Mouse (Mus musculus) lung, postnatal 25 days (tissue): ENCODE measurements around the gene Adcy1.

Experiments
- DNase-seq: peaks from one replicate; pipeline ENCODE4 v3.0.0; 2022; ENCODE audit warnings: low spot score

Gene Adcy1

DNA sequence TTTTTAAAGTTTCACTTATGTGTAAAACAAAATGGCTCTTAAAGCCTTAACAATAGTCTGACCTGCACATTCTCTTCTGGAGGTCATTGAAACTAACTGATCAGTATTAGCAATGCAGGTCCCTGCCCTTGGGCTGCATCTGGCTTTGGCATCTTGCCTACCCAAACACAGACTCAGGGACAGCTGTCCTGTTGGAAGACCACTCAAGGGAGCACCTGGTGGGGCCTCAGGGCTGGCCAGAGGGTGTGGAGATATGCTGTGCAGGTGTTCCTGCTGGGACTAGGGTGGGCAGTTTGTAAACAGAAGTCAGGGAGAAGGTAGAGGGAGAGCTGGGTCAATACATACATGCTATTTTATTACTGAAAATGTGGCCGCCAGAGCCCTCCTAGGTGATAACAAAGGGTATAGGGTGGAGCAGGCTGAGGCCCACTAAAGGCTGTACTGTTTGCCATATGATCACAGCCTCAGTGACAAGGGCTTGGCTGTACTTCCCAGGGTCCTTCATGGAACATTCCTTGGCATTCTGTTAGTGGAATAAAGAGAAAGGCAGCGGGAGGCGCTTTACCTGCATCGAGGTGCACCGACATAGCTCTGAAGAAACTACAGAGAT lies 73.1 kb downstream of the Adcy1 start:
- no peak for DNase-seq

DNA sequence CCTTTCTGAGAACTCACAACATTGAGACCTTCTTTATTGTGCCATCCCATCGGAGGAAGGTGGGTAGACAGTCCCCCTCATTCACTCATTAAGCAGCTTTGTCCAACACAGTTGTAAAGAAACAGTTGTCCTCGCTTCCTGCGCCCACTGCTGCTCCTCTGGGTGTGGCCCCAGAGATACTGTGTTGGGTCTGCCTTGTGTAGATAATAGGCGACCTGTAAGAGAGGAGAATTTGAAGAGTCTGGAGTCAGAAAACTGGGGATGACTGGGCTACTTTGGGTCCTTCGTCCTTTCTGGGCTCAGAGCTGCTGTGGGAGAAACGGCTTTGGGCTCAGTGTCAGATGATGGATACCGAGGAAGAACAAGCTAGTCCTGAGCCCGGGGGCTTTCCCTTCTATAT lies 75.1 kb downstream of the Adcy1 start:
- no peak for DNase-seq

DNA sequence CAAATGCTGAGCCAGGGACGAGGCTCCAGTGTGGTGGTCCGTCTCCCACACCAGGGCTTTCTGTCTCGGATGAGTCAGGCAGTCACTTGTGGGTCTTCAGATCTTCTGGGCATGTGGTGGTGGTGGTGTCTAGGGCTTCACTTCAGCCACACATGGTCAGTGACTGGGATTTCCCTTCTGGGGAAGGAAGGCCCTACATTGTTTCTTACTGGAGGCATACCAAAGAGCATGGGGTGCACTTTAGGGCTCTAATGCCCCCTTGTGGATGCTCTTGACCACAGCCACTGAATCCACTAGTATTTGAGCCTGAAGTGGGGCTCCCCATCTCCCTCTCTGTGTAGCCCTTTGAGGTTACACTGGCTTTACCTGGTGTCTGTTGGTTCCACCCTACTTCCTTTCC lies 77.2 kb downstream of the Adcy1 start:
- DNase-seq: no peak

DNA sequence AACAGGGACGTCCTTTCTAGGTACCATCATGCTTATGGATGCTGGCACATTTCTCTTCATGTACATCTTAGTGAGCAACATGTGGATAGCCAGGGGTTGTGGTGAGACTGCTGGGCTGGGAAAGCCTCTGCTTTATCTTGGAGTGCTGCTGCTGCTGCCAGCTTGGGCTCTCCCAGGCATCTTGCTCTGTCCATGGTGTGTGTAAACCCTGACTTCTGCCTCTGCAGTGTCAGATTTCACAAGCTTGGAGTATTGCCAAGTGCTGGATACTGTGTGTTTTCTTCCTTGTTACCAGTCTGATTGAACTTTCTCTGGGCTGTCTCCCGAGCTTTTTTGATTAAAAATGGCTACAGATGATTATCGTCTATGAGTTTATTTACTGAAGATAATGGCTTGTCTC lies 79.4 kb downstream of the Adcy1 start:
- DNase-seq: peak; percentile 43

DNA sequence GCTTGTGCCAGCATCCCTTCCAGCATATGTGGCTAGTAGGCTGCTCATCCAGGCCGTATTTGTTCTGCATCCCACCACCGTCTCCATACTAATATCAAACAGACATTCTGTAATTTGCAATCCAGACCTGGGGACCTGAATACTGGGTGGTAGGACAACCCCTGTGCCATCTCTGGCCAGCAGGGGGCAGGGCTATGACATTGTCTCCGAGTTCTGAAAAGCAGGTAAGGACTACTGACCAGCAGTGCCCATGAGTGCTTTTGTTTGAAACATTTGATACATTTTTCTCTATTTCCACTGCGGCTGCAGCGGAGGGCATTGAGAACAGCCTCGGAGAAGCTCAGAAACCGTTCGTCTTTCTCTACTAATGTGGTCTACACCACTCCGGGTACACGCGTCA lies 81.1 kb downstream of the Adcy1 start:
- DNase-seq: peak; percentile 22

DNA sequence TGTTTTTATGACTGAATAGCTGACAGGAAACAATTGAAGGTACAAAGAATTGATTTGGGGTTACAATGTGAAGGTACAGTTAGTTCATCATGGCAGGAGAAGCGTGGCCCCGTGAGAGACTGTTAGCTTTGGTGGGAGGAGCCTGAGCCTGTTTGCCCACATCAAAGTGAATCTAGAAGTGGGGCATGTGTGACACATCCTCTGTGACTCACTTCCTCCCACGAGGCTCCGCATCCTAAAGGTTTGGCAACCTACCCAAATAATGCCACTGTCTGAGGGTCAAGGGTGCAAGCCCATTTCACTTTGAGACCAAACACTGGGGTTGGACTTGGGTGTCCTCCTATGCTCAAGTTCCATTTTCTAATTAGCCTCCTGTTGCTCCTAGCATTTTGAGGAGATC lies 81.9 kb downstream of the Adcy1 start:
- peak; percentile 20 for DNase-seq

DNA sequence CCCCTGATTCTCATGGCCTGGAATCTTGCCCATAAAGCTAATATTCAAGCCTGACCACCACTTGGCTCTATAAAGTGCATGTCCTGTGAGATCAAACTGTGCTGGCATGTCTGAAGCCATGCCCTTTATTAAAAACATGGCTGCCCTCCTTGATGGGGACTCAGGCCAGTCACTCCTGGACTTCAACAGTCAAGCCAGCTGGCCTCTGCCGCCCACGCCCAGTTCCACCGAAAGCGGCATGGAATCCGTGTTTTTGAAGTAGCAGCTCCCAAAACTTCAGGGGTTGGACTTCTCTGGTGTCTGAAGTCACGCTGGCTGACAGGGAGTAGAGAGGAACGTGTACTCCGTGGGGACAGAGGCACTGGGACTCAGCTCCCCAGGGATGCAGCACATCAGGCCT lies 84.2 kb downstream of the Adcy1 start:
- no peak for DNase-seq

DNA sequence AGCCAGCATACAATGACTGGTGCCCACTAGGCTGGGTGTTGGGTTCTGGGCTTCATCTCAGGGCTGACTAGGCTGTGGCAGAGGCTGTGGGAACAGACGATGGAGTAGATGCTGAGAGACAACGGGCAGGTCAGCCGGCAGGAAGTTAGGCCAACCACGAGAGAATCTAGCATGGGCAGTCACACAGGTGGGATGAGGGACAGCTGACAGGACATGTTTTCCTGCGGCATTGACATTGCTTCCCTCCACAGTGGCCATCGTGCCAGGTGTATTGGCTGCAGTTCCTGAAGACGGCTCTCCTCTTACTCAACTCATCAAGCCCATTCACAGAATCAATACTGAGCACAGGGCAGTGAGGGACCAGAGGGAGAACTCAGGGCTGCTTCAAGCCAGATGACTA lies 84.7 kb downstream of the Adcy1 start:
- DNase-seq: no peak

DNA sequence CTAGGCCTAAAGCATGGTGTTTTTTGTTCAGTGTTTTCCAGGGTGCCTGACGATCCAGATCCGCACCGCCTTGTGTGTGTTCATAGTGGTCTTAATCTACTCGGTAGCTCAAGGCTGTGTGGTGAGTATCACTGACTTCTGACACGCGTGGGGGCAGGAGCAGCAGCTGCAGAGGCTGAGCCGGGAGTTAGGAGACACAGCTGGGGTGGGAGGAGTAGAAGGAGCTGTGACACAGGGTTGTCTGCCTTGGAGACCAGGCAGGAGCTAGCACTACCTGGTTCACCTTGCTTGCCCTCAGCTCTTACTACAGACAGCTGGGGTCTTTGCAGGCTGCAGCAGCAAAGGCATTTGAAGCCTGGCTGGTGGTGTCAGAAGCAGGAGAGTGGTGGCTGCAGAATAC lies 86.2 kb downstream of the Adcy1 start:
- DNase-seq: no peak

DNA sequence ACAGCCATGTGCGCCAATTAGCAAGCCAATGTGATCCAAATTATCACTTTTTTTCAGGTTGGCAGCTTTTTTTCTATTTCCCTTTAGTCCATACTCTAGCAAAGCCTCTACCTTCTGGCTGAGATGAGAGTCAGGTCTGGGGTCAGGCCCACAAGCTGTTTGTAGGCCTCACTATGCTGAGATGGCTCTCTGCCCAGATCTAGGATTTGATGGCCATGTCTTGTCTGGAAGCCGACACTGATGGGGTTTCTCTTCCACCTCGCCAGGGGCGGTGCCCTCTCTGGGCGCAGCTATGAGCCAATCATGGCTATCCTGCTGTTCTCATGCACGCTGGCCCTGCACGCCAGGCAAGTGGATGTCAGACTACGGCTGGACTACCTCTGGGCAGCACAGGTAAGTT lies 87.2 kb downstream of the Adcy1 start:
- no peak for DNase-seq

DNA sequence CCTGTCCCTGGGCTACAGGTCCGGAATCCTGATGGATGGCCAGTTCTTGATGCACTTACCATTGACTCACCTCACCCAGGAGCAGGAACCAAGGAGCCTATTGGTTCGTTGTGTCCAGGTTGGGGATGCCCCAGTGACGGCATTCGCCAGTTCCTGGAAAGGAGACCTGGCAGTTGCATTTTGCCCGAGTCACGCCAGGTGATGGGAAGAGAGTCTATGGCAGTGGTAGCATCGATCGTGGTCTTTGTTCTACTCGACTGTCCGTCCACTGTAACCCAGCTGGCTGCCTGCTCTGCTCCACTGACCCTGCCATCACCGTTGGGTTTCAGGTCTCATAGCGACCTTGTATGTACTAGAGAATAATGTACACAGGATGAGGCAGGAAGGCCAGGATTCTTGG lies 89.1 kb downstream of the Adcy1 start:
- no peak for DNase-seq

DNA sequence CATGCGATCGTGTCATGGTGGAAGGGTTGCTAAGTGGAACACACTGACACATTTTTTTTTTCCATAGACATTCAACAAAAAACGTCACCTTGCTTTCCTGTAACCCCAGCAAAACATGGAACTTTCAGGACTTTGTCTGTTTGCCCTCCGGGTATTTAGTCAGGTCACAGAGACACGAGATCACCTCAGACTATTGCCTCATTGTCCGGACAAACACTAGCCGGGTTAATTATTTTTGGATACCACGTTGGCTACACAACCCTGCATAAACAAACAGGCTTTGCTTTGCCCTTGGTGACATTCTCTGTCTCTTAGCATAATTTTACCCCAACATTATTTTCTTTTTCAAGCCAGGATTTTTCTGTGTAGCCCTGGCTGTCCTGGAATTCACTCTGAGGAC lies 89.8 kb downstream of the Adcy1 start:
- no peak for DNase-seq

DNA sequence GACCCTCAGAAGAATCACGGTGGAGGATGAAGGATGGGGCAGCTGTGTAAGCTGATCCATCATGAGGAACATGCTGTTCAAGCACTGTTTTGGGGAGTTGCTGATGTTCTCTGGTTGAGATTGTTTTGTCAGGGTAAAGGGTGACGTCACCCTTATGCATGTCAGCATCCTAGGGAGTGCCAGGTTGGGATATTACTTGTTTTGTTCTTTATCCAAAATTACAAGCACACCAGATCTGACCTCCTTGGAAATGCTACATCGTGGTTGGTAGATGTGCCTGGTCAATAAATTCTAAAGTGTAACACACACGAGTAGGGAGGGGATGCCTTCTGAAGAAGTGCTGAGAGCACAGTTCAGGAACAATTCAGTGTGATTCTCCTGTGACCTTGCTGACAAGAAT lies 93.1 kb downstream of the Adcy1 start:
- DNase-seq: no peak

DNA sequence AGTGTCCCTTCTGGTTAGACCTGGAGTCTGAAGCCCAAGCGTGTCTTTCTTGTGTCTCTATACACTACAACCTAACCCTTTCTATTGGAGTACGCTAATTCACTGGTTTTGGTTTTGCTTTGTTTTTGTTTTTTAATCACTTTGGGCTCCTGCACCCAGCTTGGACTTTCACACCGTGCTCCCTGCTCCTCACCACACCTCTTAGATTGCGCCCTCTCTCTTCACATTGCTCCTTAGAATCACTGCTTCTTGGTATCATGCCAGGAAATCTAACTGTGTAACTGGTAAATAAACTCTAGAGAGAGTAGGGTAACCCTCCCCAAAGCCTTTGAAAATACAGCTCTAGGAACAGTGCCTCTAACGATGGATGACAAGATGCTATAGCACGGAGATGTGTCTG lies 94.9 kb downstream of the Adcy1 start:
- DNase-seq: no peak

DNA sequence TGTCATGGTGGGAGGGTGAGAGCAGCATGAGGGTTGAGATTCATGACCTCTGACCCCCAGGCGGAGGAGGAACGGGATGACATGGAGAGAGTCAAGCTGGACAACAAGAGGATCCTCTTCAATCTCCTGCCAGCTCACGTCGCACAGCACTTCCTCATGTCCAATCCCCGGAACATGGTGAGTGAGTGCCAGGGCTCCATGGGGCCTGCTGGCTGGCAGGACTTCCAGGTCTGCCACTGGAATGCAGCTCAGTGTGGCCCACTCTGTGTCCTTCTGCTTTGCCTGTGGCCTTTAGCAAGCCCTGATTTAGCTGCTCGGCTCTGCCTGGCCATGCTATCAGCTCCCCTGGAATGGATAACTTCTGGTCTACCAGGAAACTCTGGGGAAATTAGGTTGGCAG lies 96.9 kb downstream of the Adcy1 start:
- no peak for DNase-seq

DNA sequence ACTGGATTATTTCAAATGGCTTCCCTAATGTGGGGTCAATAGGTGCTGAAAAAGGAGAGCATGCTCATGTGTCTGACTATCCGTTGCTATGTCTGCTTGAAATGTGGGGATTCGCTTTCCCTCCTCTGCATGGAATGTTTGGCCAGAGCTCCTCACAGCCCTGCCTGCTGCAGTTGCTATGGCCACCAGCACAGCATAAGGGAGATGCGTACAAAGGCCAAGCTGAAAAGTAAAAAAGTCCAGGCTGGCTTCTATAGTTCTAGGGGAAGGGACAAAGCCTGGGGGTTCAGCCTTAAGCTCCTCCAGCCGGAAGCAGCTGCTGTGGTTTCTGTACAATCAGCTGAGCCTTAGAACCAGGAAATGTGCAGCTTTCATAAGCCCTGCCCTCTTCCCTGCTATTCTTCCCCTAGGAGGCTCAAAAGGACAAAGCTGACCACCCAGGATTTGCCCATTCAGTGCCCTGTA lies 97.4 kb downstream of the Adcy1 start:
- DNase-seq: no peak

DNA sequence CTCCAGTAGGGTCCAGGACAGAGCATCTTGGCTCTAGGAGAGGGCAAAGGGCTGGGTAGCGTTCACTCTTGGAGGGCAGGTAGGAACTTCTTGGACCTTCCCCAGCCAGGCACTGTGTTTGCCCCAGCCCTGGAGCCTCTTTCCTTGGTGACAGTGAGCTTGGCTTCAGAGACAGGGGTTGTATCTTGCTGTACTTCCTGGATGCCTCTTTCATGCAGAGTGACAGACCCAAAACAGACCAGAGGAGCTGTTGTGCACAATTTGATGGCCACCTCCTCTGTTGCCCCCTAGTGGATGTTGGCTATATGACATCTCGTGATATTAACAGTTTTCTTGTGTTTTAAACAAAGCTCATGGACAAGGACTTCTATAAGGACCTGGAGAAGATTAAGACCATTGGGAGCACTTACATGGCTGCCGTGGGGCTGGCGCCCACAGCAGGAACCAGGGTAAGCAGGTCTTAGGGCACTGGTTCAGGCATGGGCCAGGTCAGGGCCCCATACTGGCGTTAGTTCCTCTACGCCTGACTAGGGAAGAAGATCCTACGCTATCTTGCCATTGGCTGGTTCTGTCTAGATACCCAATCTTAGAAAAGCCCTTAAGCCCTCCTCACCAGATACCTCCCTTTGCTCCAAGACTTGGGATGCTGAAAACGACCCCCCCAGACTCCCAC lies 98.3 kb downstream of the Adcy1 start:
- DNase-seq: no peak

DNA sequence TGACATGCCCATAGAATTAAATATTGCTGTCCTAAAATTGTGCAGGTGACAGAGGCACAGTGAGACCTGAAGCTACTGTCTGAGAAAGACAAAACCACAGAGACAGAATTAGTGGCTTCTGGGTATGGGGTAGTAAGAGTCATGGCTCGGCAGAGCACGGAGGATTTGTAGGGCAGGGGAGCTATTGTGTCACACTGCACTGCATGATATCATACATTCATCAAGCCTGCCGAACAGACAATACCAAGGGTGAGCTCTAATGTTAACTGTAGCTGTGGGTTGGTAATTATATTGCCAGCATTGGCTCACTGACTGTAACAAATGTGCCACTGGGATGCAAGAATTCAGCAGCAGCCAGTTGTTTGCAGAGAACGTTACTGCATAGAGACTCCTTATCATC lies 101.1 kb downstream of the Adcy1 start:
- no peak for DNase-seq

DNA sequence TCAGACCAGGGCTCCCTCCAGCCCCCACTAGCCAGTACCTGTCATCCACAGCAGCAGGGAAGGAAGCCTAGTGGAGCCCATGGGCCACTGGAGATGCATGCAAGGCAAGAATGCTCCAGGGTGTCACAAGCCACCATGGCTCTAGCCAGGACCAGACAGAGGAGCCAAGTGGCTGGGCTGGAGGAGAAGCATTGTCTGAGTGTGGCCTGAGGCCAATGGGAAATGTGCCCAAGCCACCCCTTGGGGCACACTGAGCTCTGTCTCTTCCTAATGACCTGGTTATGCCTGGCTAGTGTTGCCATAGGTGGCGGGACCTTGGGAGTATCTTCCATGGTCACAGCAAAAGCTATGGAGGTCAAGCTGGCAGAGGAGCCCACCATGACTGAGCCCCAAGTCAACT lies 106.4 kb downstream of the Adcy1 start:
- DNase-seq: no peak

DNA sequence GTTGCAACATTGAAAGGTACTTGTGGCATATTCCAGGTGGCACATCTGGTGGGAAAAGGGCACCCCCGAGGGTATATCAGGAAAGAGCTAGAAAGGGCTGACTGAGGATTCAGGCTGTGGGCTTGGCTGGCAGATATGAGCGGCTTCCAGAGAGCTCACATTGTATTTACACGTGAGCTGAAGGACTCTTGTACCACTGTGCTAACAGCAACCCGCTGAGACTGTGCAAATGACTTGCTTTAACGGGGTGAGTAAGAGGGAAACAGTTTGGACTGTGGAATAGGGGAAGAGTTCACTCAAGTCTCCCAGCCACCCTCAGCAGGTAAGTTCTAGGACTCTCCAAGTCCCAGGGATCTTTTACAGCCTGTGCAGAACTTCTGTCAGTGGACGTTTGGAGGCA lies 110.4 kb downstream of the Adcy1 start:
- peak; percentile 75 for DNase-seq

DNA sequence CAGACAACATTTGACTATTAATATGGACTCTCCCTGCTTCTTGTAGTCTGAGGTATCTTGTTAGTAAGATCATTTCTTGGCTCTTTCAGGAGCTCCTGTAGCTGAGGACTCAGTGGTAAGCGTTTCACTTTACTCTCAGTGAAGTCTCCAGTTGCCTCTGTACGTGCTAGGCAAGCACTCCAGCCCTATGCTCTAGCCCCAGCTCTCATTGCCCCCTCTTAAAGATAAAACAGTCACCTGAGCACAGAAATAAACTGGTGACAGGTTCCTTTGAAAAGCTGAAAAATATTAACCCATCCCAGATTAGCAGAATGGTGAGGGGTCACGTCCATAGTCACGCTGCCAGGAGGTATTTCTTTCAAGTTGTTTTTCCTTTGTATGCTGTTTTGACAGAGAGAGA lies 115.4 kb downstream of the Adcy1 start:
- no peak for DNase-seq

DNA sequence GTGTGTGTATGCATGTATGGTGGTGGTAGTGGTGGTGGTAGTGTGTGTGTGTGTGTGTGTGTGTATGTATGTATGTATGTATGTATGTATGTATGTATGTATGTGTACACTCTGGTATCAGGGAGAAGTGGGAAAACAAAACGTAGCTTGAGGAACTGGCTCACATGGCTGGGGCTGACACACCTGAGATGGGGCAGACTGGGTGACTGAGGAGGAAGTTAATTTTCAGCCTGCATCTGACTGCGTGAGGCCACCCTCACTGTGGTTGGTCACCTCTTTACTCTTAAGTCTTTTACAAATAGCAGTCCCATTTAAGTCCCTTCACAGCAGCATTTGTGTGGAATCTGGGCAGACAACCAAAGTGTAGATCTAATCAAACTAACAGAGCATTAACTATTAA lies 116.0 kb downstream of the Adcy1 start:
- no peak for DNase-seq

DNA sequence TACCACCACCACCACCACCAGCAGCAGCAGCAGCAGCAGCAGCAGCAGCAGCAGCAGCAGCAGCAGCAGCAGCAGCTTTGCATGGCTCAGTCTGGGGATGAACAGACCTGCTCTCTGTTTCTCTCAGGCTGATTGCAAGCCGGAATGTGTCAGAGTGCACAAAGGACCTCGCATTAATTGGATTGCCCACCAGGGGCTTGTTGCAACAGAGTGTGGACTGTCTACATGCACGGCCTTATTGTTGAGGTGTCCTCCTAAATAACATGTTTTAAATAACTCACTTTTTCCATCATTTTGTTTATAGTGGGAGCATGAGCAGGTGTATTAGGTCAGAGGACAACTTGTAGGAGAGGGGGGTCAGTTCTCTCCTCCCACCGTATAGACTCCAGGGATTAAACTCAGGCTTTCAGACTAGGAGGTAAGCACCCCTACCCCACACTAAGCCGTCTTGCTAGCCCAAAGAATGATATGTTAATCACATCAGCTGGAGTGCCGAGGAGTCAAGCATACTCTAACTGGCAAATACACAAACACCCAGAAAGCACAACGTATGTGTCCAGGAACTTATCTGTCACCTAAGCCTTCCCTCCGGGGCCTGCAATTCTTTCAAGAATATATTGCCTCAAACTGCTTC lies 119.2 kb downstream of the Adcy1 start:
- no peak for DNase-seq

DNA sequence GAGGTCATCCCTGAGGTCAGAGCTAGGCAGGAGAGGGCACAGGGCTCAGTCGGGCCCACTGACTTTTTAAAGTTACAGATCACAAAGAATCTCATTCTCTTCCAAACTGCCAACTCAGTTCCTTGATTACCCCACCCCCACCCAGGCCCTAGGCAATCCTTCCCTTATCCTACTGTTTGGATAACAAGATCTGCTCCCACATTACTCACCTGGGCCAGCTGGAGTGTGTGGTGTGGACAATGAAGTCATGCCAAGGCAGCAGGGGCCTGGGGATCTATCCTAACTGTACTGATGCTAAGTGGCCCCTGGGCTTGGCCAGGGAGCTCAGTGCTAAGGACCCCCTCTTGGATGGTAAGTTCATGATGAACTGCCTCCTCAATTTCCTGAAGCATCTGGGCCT lies 121.1 kb downstream of the Adcy1 start:
- no peak for DNase-seq
